Mouse (Mus musculus): Measurements from ENCODE around the gene Serinc2. TPM values are rescaled to one million over a fixed set of nuclear protein-coding genes. Genes with fewer than 3 reads are reported as not detected.

The Serinc2 gene
- total and polyA plus RNA-seq, 2 experiments from 2014 or later: 17.8 to 18.7 TPM

- ATAC-seq (peak; percentile 86), DNase-seq (ENCODE audit: low spot score) (peak; percentile 85)
- peaks cover 14% of the 10 kb centered on the region; the same call in 1 of the 2 replicates for H3K4me1 ChIP-seq (ENCODE audit: insufficient read depth, low read length)
- peak within 1 kb of the TSS; percentile 93 for H3K4me2 ChIP-seq (ENCODE audit: low read depth, low read length)
- TF ChIP-seq CTCF (IDR thresholded peaks at IDR 0.05; ENCODE audit: low read depth): no peak
- H3K27ac ChIP-seq: peak within 1 kb of the TSS; percentile 83
- H3K9ac ChIP-seq (replicated peaks; ENCODE audit: low read length): peak within 1 kb of the TSS; percentile 67
- H3K9me3 ChIP-seq (ENCODE audit: low read length): no peaks in the 10 kb centered on the region
- H3K27me3 ChIP-seq (ENCODE audit: insufficient read depth, low read length): no peaks in the 10 kb centered on the region
- under 1% methylated on average over 52 of the region's 52 CpGs for WGBS
- H3K36me3 ChIP-seq (ENCODE audit: insufficient read depth, low read length): no peaks in the 10 kb centered on the region
- peak within 1 kb of the TSS; percentile 56 for H3K4me3 ChIP-seq (ENCODE audit: low read length)
These were observed 29.5 kb upstream of the Serinc2 start, which contains the start of the genes Fabp3 and Gm10570 for GRCm38 (mm10) chr4:130308231-130309081. Fabp3 (plus strand) TSS chr4:130308595. Gm10570 (minus strand) TSS chr4:130308674.

GRCm38 (mm10) chr4:130307851-130308230 is 28.8 kb upstream of the Serinc2 start:
- H3K4me2 ChIP-seq (ENCODE audit: low read depth, low read length): peak overlapping the region; percentile 93
- DNase-seq (ENCODE audit: low spot score) (peak; percentile 65), ATAC-seq (peak; percentile 50)
- peak; percentile 19; the same call in 1 of the 2 replicates for TF ChIP-seq CTCF (IDR thresholded peaks at IDR 0.05; ENCODE audit: low read depth)
- peak overlapping the region; percentile 56 for H3K4me3 ChIP-seq (ENCODE audit: low read length)
- H3K27me3 ChIP-seq (ENCODE audit: insufficient read depth, low read length): no peaks in the 10 kb centered on the region
- WGBS: under 1% methylated on average over 23 of the region's 23 CpGs
- no peaks in the 10 kb centered on the region for H3K9me3 ChIP-seq (ENCODE audit: low read length)
- H3K36me3 ChIP-seq (ENCODE audit: insufficient read depth, low read length): no peaks in the 10 kb centered on the region
- H3K4me1 ChIP-seq (ENCODE audit: insufficient read depth, low read length): peaks cover 14% of the 10 kb centered on the region; the same call in 1 of the 2 replicates
- H3K9ac ChIP-seq (replicated peaks; ENCODE audit: low read length): peak overlapping the region; percentile 67; the same call in 1 of the 2 replicates
- peak overlapping the region; percentile 83 for H3K27ac ChIP-seq

GRCm38 (mm10) chr4:130306796-130307630 is 28.0 kb upstream of the Serinc2 start:
- H3K27me3 ChIP-seq (ENCODE audit: insufficient read depth, low read length): no peaks in the 10 kb centered on the region
- H3K4me2 ChIP-seq (ENCODE audit: low read depth, low read length): peak overlapping the region; percentile 93
- H3K9ac ChIP-seq (replicated peaks; ENCODE audit: low read length): no peak overlapping the region
- no peaks in the 10 kb centered on the region for H3K9me3 ChIP-seq (ENCODE audit: low read length)
- H3K4me3 ChIP-seq (ENCODE audit: low read length): peak overlapping the region; percentile 56; the same call in 1 of the 2 replicates
- H3K4me1 ChIP-seq (ENCODE audit: insufficient read depth, low read length): peaks cover 14% of the 10 kb centered on the region; the same call in 1 of the 2 replicates
- DNase-seq (ENCODE audit: low spot score): no peak
- ATAC-seq: no peak
- WGBS: 72% methylated on average over 10 of the region's 10 CpGs
- no peaks in the 10 kb centered on the region for H3K36me3 ChIP-seq (ENCODE audit: insufficient read depth, low read length)
- no peak overlapping the region for H3K27ac ChIP-seq
- no peak for TF ChIP-seq CTCF (IDR thresholded peaks at IDR 0.05; ENCODE audit: low read depth)

GRCm38 (mm10) chr4:130304746-130305145 is 25.7 kb upstream of the Serinc2 start:
- Histone ChIP-seq H3K27ac (no peak overlapping the region), H3K4me1 (ENCODE audit: insufficient read depth, low read length) (peaks cover 14% of the 10 kb centered on the region; the same call in 1 of the 2 replicates), H3K9me3 (ENCODE audit: low read length) (no peaks in the 10 kb centered on the region), H3K36me3 (ENCODE audit: insufficient read depth, low read length) (no peaks in the 10 kb centered on the region), H3K27me3 (ENCODE audit: insufficient read depth, low read length) (no peaks in the 10 kb centered on the region), H3K4me2 (ENCODE audit: low read depth, low read length) (no peak overlapping the region), H3K9ac (replicated peaks; ENCODE audit: low read length) (no peak overlapping the region), H3K4me3 (ENCODE audit: low read length) (no peak overlapping the region)
- DNase-seq (ENCODE audit: low spot score) (no peak), ATAC-seq (no peak)
- WGBS: 24% methylated on average over 3 of the region's 3 CpGs
- no peak for TF ChIP-seq CTCF (IDR thresholded peaks at IDR 0.05; ENCODE audit: low read depth)

- no peak overlapping the region for H3K4me2 ChIP-seq (ENCODE audit: low read depth, low read length)
- 53% methylated on average over 12 of the region's 12 CpGs for WGBS
- ATAC-seq (no peak), DNase-seq (ENCODE audit: low spot score) (no peak)
- H3K27ac ChIP-seq: no peak overlapping the region
- peaks cover 2% of the 10 kb centered on the region for H3K4me1 ChIP-seq (ENCODE audit: insufficient read depth, low read length)
- H3K9ac ChIP-seq (replicated peaks; ENCODE audit: low read length): no peak overlapping the region
- no peaks in the 10 kb centered on the region for H3K27me3 ChIP-seq (ENCODE audit: insufficient read depth, low read length)
- no peak overlapping the region for H3K4me3 ChIP-seq (ENCODE audit: low read length)
- H3K9me3 ChIP-seq (ENCODE audit: low read length): no peaks in the 10 kb centered on the region
- TF ChIP-seq CTCF (IDR thresholded peaks at IDR 0.05; ENCODE audit: low read depth): no peak
- no peaks in the 10 kb centered on the region for H3K36me3 ChIP-seq (ENCODE audit: insufficient read depth, low read length)
These were observed 23.4 kb upstream of the Serinc2 start for GRCm38 (mm10) chr4:130302285-130302870.

- Histone ChIP-seq H3K9me3 (ENCODE audit: low read length) (no peaks in the 10 kb centered on the region), H3K27me3 (ENCODE audit: insufficient read depth, low read length) (no peaks in the 10 kb centered on the region), H3K36me3 (ENCODE audit: insufficient read depth, low read length) (no peaks in the 10 kb centered on the region), H3K4me1 (ENCODE audit: insufficient read depth, low read length) (no peaks in the 10 kb centered on the region; the same call in 1 of the 2 replicates), H3K9ac (replicated peaks; ENCODE audit: low read length) (no peak overlapping the region), H3K4me2 (ENCODE audit: low read depth, low read length) (no peak overlapping the region), H3K27ac (peak overlapping the region; percentile 36; the same call in 1 of the 2 replicates), H3K4me3 (ENCODE audit: low read length) (no peak overlapping the region)
- WGBS: 59% methylated on average over 8 of the region's 8 CpGs
- DNase-seq (ENCODE audit: low spot score) (no peak), ATAC-seq (no peak)
- TF ChIP-seq CTCF (IDR thresholded peaks at IDR 0.05; ENCODE audit: low read depth): no peak
These were observed 20.6 kb upstream of the Serinc2 start for GRCm38 (mm10) chr4:130299629-130300018.

Data from hindbrain, postnatal 0 days (tissue).